Mouse (Mus musculus): ENCODE data around the gene Mcf2l. TPM values are rescaled to one million over a fixed set of nuclear protein-coding genes. Genes with fewer than 3 reads are reported as not detected.

Gene Mcf2l
- polyA plus RNA-seq, 1 experiment from 2014 or later, result 13.1 TPM

DNA sequence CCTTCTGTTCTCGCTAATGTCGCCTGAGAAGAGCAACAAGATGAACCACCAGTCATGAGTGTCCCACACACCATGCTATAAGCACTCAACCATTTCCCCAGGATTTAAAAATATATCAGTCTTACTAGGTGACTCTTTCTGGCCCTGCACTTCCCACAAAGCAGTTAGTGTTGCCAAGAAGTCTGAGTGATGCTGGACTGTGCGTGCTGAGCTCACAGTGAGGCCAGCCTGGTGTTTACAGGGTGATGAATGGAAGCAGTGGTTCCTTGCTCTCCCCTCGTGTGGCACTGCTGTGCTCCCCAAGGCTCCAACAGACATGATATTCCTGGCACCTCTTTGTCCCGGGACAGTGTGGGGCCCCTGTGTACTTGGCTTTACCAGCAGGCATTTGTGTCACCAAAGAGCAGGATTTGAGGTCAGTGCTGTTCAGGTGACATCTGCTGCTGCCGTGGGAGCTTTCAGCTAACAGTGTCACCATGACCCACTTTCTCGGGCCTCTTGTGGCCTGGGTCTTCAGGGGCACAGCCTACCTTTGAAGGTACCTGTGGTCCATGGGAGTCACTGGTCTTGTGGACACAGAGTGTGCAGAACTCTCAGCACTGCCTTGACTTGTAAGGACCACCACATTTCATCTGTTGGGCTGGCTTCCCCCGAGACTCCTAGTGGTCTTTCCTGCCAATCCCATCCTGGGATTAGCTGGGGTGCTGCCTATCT, 88.4 kb downstream of the Mcf2l start:
- peaks cover 7% of the 10 kb centered on the region for H3K4me1 ChIP-seq
- no peak overlapping the region for H3K27ac ChIP-seq
- no peak overlapping the region for H3K4me3 ChIP-seq
- 70% methylated on average over 8 of the region's 8 CpGs for WGBS
- H3K9me3 ChIP-seq, result 0 out of 2 replicates have a peak, but pooled peaks cover 5% of the 10 kb centered on the region
- peaks cover 25% of the 10 kb centered on the region for H3K36me3 ChIP-seq
- H3K4me2 ChIP-seq (replicated peaks), result no peak overlapping the region
- no peak overlapping the region for H3K9ac ChIP-seq
- no peaks in the 10 kb centered on the region for H3K27me3 ChIP-seq
- ATAC-seq (ENCODE audit: low FRiP score, low read depth), result no peak

DNA sequence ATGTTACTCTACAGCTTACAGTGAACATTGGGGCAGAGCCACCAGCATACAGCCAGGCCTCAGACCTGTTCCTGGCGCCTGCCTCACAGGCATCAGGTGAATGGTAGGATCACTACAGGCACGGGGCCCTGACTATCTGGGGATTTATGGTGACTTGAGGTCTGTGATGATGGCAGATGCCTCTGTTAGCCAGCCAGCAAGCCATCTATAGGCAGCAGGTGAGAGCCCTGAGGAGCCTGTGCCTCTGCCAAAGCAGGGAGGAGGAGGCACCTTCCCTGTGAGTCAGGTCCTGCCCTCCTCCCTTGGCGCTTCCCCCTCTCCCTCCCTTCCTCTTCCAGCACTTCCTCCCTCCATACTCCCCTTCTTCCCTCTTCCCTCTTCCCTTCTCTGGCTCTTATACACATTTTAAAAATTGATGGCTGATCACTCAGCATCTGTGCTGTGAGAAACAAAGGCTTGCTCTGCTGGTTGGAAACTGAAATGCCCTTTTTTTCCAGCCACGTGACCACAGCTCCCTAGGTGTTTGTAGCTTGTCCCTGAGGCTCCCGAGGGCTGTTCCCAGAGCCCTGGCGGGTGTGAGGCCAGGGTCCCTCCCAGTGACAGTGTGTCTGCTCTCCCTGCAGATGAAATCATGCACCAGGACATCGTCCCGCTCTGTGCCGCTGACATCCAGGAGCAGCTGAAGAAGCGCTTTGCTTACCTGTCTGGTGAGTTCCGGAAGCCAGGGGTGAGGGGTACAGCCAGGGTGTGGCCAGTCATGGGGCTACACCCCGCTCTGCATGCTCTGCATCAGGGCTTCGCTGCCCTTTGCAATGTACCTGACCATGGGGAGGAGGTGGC, 89.2 kb downstream of the Mcf2l start:
- H3K4me1 ChIP-seq, result 0 out of 2 replicates have a peak, but pooled peaks cover 3% of the 10 kb centered on the region
- peaks cover 25% of the 10 kb centered on the region for H3K36me3 ChIP-seq
- H3K27me3 ChIP-seq, result no peaks in the 10 kb centered on the region
- H3K9ac ChIP-seq, result 0 out of 2 replicates have a peak overlapping the region, but pooled peaks have one; percentile 13
- H3K4me2 ChIP-seq (replicated peaks), result no peak overlapping the region
- ATAC-seq (ENCODE audit: low FRiP score, low read depth), result no peak
- no peak overlapping the region for H3K27ac ChIP-seq
- H3K9me3 ChIP-seq, result 0 out of 2 replicates have a peak, but pooled peaks cover 5% of the 10 kb centered on the region
- no peak overlapping the region for H3K4me3 ChIP-seq
- 58% methylated on average over 13 of the region's 13 CpGs for WGBS

DNA sequence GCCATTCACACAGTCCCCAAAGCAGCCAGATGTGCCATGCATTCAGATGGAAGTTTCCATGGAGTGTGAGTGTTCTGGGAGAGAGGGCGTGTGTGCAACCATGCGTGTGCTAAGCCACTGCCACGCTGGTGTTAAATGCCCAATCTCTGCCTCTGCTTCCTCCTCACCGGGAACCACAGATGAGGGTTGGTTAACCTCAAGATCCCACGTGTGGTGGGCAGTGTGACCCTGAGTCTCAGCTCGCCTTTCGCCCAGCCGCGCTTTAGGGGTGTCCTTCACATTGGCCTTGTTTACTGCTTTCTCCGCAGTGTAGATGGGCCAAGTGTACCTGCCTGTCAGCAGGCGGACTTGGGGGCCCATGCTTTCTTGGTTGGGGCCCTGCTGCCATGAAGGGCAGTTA, 102.7 kb downstream of the Mcf2l start:
- no peak overlapping the region for H3K4me3 ChIP-seq
- no peaks in the 10 kb centered on the region for H3K27me3 ChIP-seq
- WGBS, result 84% methylated on average over 11 of the region's 11 CpGs
- H3K9me3 ChIP-seq, result peaks cover under 1% of the 10 kb centered on the region; the same call in 1 of the 2 replicates
- H3K4me1 ChIP-seq, result peaks cover 6% of the 10 kb centered on the region; the same call in 1 of the 2 replicates
- no peak for ATAC-seq (ENCODE audit: low FRiP score, low read depth)
- H3K27ac ChIP-seq, result no peak overlapping the region
- no peak overlapping the region for H3K4me2 ChIP-seq (replicated peaks)
- peaks cover 39% of the 10 kb centered on the region for H3K36me3 ChIP-seq
- no peak overlapping the region for H3K9ac ChIP-seq

DNA sequence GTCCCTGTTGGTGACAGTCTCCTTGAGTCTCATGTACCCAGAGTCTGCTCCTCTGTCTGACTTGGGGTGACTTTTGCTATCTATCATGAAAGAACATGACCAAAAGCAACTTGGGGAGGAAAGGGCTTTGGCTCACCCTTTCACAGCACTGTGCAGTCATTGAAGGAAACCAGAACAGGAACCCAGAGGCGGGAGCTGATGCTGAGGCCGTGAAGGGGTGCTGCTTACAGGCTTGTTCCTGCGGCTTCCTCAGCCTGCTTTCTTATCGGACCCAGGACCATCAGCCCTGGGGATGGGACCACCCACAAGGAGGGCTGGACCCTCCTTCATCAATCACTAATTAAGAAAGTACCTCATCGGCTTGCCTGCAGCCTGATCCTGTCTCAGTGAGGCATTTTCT, 103.1 kb downstream of the Mcf2l start:
- Histone ChIP-seq H3K4me1 (peaks cover 6% of the 10 kb centered on the region; the same call in 1 of the 2 replicates), H3K9me3 (peaks cover 5% of the 10 kb centered on the region; the same call in 1 of the 2 replicates), H3K36me3 (peaks cover 40% of the 10 kb centered on the region), H3K27me3 (no peaks in the 10 kb centered on the region), H3K27ac (no peak overlapping the region), H3K4me2 (replicated peaks) (no peak overlapping the region), H3K4me3 (no peak overlapping the region), H3K9ac (no peak overlapping the region)
- WGBS, result 47% methylated on average over 5 of the region's 5 CpGs
- no peak for ATAC-seq (ENCODE audit: low FRiP score, low read depth)

DNA sequence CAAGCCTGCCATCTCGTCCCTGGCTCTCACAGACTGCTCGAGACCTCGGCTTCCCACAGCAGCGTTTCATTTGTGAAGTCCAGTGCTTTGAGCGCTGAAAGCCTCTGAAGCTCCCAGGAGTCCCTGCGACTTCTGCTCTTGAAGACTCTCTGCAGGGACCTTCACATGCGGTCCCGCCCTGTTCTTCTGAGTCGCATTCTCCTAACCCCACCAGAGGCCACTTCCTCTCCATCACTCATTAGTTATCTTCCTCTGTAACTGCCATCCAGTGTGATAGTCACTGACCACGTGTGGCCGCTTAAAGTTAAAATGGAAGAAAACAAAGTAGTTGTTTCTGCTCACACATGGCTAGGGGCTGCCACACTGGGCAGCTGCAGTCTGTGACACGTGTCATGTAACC, 103.7 kb downstream of the Mcf2l start:
- H3K9ac ChIP-seq, result no peak overlapping the region
- H3K9me3 ChIP-seq, result peaks cover 10% of the 10 kb centered on the region; the same call in 1 of the 2 replicates
- H3K36me3 ChIP-seq, result peaks cover 46% of the 10 kb centered on the region
- H3K27me3 ChIP-seq, result no peaks in the 10 kb centered on the region
- no peak overlapping the region for H3K4me2 ChIP-seq (replicated peaks)
- H3K27ac ChIP-seq, result no peak overlapping the region
- peaks cover 6% of the 10 kb centered on the region; the same call in 1 of the 2 replicates for H3K4me1 ChIP-seq
- no peak overlapping the region for H3K4me3 ChIP-seq
- ATAC-seq (ENCODE audit: low FRiP score, low read depth), result no peak
- WGBS, result 73% methylated on average over 12 of the region's 12 CpGs

DNA sequence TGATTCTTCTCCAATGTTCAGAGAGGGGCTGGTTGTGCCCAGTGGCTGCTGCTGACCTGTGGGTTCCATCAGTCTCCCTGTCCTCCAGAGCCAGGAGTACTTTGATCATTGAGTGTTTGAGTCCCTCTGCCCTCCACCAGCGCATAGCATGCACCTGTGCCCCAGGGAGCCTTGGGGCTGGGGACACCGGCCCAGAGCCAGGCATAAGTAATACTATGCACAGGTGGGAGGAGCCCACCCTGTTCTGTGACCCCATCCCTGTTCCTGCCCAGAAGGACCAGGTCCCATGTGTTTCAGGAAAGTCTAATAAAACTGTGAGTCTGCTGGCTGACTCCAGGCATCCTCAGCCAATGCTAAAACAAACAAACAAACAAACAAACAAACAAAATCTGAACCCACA, 104.7 kb downstream of the Mcf2l start:
- 45% methylated on average over 2 of the region's 2 CpGs for WGBS

DNA sequence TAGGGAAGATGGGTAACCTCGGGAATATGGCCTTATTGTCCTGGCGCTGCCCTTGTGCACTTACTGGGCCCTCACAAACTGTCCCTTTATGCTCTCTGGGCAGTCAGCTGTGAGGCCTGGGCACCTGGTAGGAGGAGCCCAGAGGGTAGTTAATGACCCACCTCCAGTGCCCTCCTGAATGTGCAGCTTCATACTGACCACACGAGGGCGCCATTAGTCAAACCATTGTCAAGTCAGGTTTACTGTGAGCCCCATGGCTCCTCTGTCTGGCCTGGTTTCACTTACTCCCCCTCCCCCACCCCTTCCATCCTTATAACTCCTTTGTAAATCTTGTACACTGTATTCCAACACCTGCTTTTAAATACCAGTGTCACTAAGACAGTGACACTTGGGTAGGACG, 105.1 kb downstream of the Mcf2l start:
- no peak overlapping the region for H3K4me3 ChIP-seq
- H3K9me3 ChIP-seq, result peaks cover 11% of the 10 kb centered on the region; the same call in 1 of the 2 replicates
- H3K4me1 ChIP-seq, result peaks cover 6% of the 10 kb centered on the region; the same call in 1 of the 2 replicates
- H3K36me3 ChIP-seq, result peaks cover 45% of the 10 kb centered on the region
- WGBS, result 21% methylated on average over 5 of the region's 5 CpGs
- no peak overlapping the region for H3K27ac ChIP-seq
- no peaks in the 10 kb centered on the region for H3K27me3 ChIP-seq
- ATAC-seq (ENCODE audit: low FRiP score, low read depth), result peak; percentile 76
- no peak overlapping the region for H3K9ac ChIP-seq
- no peak overlapping the region for H3K4me2 ChIP-seq (replicated peaks)

More for the DNA sequence above, 104.7 kb downstream of the Mcf2l start:
- Histone ChIP-seq H3K9me3 (peaks cover 11% of the 10 kb centered on the region; the same call in 1 of the 2 replicates), H3K4me3 (no peak overlapping the region), H3K27me3 (no peaks in the 10 kb centered on the region), H3K4me1 (peaks cover 6% of the 10 kb centered on the region; the same call in 1 of the 2 replicates), H3K36me3 (peaks cover 49% of the 10 kb centered on the region), H3K4me2 (replicated peaks) (no peak overlapping the region), H3K27ac (no peak overlapping the region), H3K9ac (no peak overlapping the region)
- no peak for ATAC-seq (ENCODE audit: low FRiP score, low read depth)

DNA sequence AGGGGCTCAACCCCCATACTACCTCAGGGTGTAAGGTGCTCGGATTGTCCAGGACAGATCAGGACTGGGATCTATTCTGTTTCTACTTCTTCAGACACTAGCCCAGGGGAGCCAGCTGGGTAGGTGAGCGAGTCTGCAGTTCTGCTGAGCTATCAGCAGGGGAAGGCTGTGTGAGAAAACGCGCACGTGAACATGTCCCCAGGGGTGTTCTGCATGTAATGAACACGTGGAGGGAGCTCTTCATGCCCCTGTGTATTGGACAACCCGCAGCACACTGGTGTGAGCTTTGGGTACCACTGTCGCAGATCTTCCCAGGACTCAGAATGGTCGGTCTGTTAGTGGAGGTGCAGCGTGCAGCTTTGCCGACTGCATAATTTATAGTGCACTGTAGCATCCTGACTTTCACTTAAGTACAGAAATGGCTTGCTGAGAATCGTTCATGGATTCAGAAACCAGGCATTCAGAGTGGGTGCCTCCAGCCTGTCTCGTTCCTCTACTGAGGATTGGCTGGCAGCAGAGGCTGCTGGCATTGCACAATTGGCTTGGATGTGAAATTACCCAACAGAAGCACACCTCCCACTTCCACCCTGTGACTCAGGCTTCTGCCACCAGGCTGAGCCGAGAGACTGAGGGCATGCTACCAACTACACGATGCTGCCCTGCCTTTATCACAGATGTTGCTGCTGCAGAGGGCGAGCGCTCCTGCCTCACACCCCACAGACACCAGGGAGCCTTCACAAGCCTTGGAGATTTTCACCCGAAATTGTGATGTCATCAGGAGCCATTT, 110.3 kb downstream of the Mcf2l start:
- H3K36me3 ChIP-seq, result peaks cover 27% of the 10 kb centered on the region
- no peak overlapping the region for H3K4me3 ChIP-seq
- no peak overlapping the region; the same call in 1 of the 2 replicates for H3K9ac ChIP-seq
- H3K4me1 ChIP-seq, result peaks cover 2% of the 10 kb centered on the region; the same call in 1 of the 2 replicates
- H3K9me3 ChIP-seq, result peaks cover 11% of the 10 kb centered on the region; the same call in 1 of the 2 replicates
- WGBS, result 81% methylated on average over 18 of the region's 18 CpGs
- no peaks in the 10 kb centered on the region for H3K27me3 ChIP-seq
- ATAC-seq (ENCODE audit: low FRiP score, low read depth), result no peak
- no peak overlapping the region for H3K27ac ChIP-seq
- H3K4me2 ChIP-seq (replicated peaks), result no peak overlapping the region

DNA sequence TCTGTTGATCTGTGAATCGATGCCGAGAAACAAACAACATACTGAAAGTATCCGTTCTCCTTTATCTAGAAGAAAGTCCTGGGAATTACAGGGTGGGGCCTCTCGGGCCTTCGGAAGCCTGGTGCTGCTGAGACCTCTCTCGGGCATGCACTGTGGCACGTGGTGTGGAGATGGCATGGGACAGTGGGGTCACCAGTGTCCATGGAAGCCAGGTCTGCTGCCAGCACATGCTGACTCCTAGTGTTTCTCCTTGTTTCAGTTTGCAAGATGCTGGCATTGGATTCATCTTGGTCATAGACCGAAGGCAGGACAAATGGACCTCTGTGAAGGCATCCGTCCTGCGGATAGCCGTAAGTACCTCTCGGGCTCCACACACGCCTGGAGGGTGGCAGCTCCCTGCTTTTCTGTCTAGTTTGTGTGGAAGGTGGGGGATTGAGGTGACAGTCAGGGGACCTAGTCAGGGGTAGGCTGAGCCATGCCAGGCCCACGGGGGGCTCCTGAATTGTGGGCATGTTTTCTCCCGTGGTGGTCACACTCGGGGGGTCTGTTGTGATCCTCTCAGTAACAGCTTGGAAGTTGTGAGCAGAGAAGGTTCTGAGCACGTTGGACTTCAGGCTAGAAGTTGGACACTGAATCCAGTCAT, 111.1 kb downstream of the Mcf2l start:
- H3K27ac ChIP-seq, result no peak overlapping the region

DNA sequence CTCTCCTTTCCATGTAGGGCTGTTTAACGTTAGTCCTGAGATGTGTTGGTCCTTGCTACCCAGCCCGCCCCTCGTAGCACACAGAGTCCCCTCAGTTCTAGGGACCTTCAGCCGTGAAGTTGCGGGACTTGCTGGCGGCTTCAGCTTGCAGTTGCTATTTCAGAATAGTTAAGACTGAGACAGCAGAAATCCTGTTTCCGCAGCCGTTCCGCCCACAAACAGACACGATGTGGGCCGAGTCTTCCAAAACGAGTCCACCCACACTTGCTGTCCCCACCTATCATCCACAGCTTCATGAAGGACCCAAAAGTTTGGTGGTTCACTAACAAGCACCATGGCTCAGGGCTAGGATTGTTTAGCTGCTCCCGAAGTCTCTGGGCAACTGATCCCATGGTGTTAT, 111.7 kb downstream of the Mcf2l start:
- Histone ChIP-seq H3K4me2 (replicated peaks) (no peak overlapping the region), H3K4me3 (no peak overlapping the region), H3K36me3 (peaks cover 27% of the 10 kb centered on the region), H3K4me1 (no peaks in the 10 kb centered on the region), H3K27me3 (no peaks in the 10 kb centered on the region), H3K27ac (no peak overlapping the region), H3K9me3 (peaks cover 11% of the 10 kb centered on the region; the same call in 1 of the 2 replicates), H3K9ac (no peak overlapping the region)
- no peak for ATAC-seq (ENCODE audit: low FRiP score, low read depth)
- 84% methylated on average over 13 of the region's 13 CpGs for WGBS

More for the DNA sequence above, 111.1 kb downstream of the Mcf2l start:
- Histone ChIP-seq H3K4me2 (replicated peaks) (no peak overlapping the region), H3K9me3 (peaks cover 11% of the 10 kb centered on the region; the same call in 1 of the 2 replicates), H3K27me3 (no peaks in the 10 kb centered on the region), H3K4me3 (no peak overlapping the region), H3K36me3 (peaks cover 27% of the 10 kb centered on the region), H3K9ac (no peak overlapping the region; the same call in 1 of the 2 replicates), H3K4me1 (no peaks in the 10 kb centered on the region)
- ATAC-seq (ENCODE audit: low FRiP score, low read depth), result no peak
- 88% methylated on average over 17 of the region's 17 CpGs for WGBS

DNA sequence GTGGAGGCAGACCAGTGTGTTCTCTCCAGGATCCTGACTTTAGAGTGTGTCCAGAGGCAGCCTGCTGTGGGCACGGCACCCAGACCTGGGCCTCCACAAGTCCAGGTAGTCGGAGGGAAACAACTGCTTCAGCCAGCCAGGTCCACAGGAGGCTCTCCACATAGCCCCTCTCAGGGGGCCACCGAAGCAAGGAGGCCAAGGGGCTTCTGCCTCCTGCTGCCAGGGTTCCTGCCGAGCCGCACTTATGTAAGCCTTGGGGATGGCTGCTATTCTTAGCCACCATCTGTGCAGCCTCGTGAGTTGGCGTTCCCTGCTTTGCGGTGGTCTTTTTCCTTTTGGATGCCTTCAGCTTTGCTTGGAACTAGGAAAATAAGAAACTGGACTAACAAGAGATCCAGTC, 114.0 kb downstream of the Mcf2l start:
- 71% methylated on average over 8 of the region's 8 CpGs for WGBS
- no peak for ATAC-seq (ENCODE audit: low FRiP score, low read depth)
- no peak overlapping the region for H3K27ac ChIP-seq

More for the DNA sequence above, 114.0 kb downstream of the Mcf2l start:
- Histone ChIP-seq H3K27me3 (no peaks in the 10 kb centered on the region), H3K9me3 (no peaks in the 10 kb centered on the region), H3K9ac (no peak overlapping the region), H3K4me3 (no peak overlapping the region), H3K36me3 (peaks cover 17% of the 10 kb centered on the region), H3K4me1 (no peaks in the 10 kb centered on the region), H3K4me2 (replicated peaks) (no peak overlapping the region)

All from limb, embryonic 13.5 days (tissue).